Mouse (Mus musculus): ENCODE measurements at regions not wholly inside any gene's neighbourhood (a gene's known extent, or its start where the extent isn't known, plus 50 kb on each side); places are given as distances from the start of the nearest gene placed in this dataset.

GRCm38 (mm10) chr3:31375678-31376077 lies 65.5 kb upstream of the Slc7a14 start:
- DNase-seq: no peak

- DNase-seq: no peak
Observed at GRCm38 (mm10) chr3:31374061-31374460, 63.9 kb upstream of the Slc7a14 start.

- DNase-seq: no peak
Observed at GRCm38 (mm10) chr3:31368259-31368658, 58.1 kb upstream of the Slc7a14 start.

Measured in right cerebral cortex, adult 18-20 months (tissue).